Mouse (Mus musculus) lung, adult 2 months (tissue): ENCODE data around the gene Supt3. TPM values are rescaled to one million over a fixed set of nuclear protein-coding genes. Genes with fewer than 3 reads are reported as not detected.

ENCODE experiments used
- DNase-seq: peaks from one replicate; pipeline ENCODE4 v3.0.0; 2022
- H3K4me1 ChIP-seq: fragments of 200-500 bp; 2 replicates; pipeline ENCODE4 v1.6.1; 2011; ENCODE audit warnings: low read length; ENCODE audit not compliant: control insufficient read depth, insufficient read depth
- H3K4me3 ChIP-seq: fragments of 200-500 bp; replicated peaks from 2 replicates; pipeline ENCODE3; 2011; ENCODE audit warnings: low read depth, mild to moderate bottlenecking, control low read depth, low read length; ENCODE audit errors: extremely low read depth
- CTCF ChIP-seq: fragments of 200-500 bp; IDR thresholded peaks from 2 replicates; pipeline ENCODE4 v1.5.1; 2011; ENCODE audit warnings: mild to moderate bottlenecking, low read length, control low read depth; ENCODE audit not compliant: insufficient read depth
- POLR2A ChIP-seq: fragments of 200-500 bp; IDR thresholded peaks from 2 replicates; pipeline ENCODE4 v1.6.1; 2011; ENCODE audit warnings: low read depth, mild to moderate bottlenecking, control low read depth, low read length, borderline replicate concordance; ENCODE audit errors: extremely low read depth
- WGBS: fragments of 180-500 bp; shearing (Covaris S2); methylation state at CpG from one replicate; pipeline ENCODE4 v1.1.7; 2018; 5-methylcytosine and 5-hydroxymethylcytosine counted together
- polyA plus RNA-seq: library from polyadenylated mRNA; depleted of rRNA; stranded (reverse); fragments of >200 nt; gene quantifications from 2 replicates; pipeline ENCODE4 v1.2.3, GENCODE M21; 2012; rRNA removed

Gene Supt3
- polyA plus RNA-seq, 1 experiment, result 2.9 TPM

GRCm38 (mm10) chr17:45143043-45143442 is 366.1 kb downstream of the Supt3 start:
- H3K4me3 ChIP-seq, result no peak overlapping the region
- no peak for DNase-seq
- TF ChIP-seq CTCF, result no peak
- no peak for TF ChIP-seq POLR2A
- H3K4me1 ChIP-seq, result no peaks in the 10 kb centered on the region
- 65% methylated on average over 6 of the region's 6 CpGs for WGBS

DNA sequence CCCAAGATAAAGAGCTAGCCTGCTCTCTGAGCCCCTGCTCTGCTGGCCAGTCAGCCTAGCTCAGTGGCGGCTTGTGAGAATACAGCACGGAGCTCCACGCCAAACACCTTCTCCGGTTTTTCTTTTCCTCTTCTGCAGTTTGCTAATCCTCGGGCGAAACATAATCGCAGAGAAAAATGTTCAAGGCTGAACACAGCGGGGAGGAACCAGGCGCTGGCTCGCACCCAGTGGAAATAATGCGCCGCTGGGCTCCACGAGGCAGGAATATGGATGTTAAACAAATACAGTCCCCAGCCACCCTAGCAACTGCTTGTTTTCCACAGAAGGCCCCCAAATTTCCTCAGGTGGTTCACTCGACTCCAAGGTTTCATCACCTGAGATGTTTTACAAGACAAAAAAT is 367.7 kb downstream of the Supt3 start:
- TF ChIP-seq POLR2A (no peak), CTCF (no peak)
- no peak for DNase-seq
- Histone ChIP-seq H3K4me3 (no peak overlapping the region), H3K4me1 (no peaks in the 10 kb centered on the region)
- WGBS, result 85% methylated on average over 14 of the region's 14 CpGs

- WGBS, result 84% methylated on average over 17 of the region's 17 CpGs
- no peaks in the 10 kb centered on the region for H3K4me1 ChIP-seq
- DNase-seq, result no peak
- no peak overlapping the region for H3K4me3 ChIP-seq
- TF ChIP-seq CTCF (no peak), POLR2A (no peak)
Observed at GRCm38 (mm10) chr17:45151312-45151929, 374.5 kb downstream of the Supt3 start.

- DNase-seq, result no peak
- WGBS, result 38% methylated on average over 6 of the region's 6 CpGs
Observed at GRCm38 (mm10) chr17:45153721-45154120, 376.8 kb downstream of the Supt3 start.

GRCm38 (mm10) chr17:45158171-45158691 is 381.3 kb downstream of the Supt3 start:
- H3K4me3 ChIP-seq, result no peak overlapping the region
- no peak for TF ChIP-seq CTCF
- TF ChIP-seq POLR2A, result no peak
- H3K4me1 ChIP-seq, result no peaks in the 10 kb centered on the region
- no peak for DNase-seq
- WGBS, result 75% methylated on average over 16 of the region's 16 CpGs

More at GRCm38 (mm10) chr17:45153721-45154120, 376.8 kb downstream of the Supt3 start:
- Histone ChIP-seq H3K4me3 (no peak overlapping the region), H3K4me1 (no peaks in the 10 kb centered on the region)
- TF ChIP-seq CTCF, result no peak

DNA sequence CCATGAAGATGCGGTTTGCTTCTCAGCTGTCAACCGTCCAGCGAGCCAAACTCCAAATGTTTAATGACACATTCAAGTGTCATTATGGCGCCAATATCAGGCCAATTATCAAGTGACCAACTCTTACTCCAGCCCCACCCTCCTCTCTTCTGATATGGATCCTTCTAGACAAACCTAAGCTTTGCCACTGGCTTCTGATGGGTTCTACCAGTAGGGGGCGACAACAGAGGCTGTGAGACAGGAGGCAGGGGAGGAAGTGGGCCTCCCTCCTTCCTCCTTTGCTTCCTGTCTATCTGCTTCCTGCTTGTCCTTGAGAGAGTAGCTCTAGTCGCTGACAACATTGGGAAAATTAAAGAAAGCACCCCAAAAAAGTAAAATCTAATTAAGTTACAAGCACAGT is 383.7 kb downstream of the Supt3 start:
- TF ChIP-seq POLR2A (no peak), CTCF (0 out of 2 replicates have a peak, but pooled peaks have one; percentile 2)
- 83% methylated on average over 6 of the region's 6 CpGs for WGBS
- no peak overlapping the region for H3K4me3 ChIP-seq
- no peak for DNase-seq
- H3K4me1 ChIP-seq, result no peaks in the 10 kb centered on the region

DNA sequence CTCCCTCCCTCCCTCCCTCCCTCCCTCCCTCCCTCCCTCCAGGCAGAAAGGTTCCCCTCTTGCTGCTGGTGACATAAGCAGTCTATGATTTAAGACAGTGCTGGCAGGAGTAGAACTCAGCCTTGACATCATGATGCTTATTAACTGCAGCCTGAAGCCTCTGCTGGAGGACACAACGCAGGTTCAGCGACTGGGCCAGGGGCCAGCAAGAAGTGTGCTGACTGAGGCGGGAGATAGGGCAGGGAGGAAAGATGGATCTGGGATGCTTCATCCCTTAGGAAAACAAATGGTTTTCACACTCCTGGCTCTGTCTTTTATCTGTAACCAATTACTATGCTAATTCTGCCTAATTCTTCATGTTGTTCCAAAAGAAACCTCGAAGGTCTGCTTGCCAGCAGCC is 388.8 kb downstream of the Supt3 start:
- WGBS, result 46% methylated on average over 4 of the region's 4 CpGs
- TF ChIP-seq CTCF (no peak), POLR2A (no peak)
- DNase-seq, result no peak

More for the DNA sequence above, 388.8 kb downstream of the Supt3 start:
- Histone ChIP-seq H3K4me1 (no peaks in the 10 kb centered on the region), H3K4me3 (no peak overlapping the region)

Other genes with a start within 250 kb of the Supt3 start
- 5.6 and 6.7 TPM in 2 replicates for gene Runx2, start 37.6 kb downstream of the Supt3 start, polyA plus RNA-seq